Mouse (Mus musculus) forebrain, postnatal 0 days (tissue): Measurements from ENCODE around the gene Aplnr. TPM values are rescaled to one million over a fixed set of nuclear protein-coding genes. Genes with fewer than 3 reads are reported as not detected.
A peak's percentile ranks its signal among the peaks of the same experiment; 100 is the strongest.

Experiments used
- ATAC-seq: fragments of 200-750 bp; cut with Nextera tagmentation; 2 replicates; pipeline ENCODE4 v1.8.0; 2017; ENCODE audit warnings: mild to moderate bottlenecking, moderate library complexity
- DNase-seq: peaks from one replicate; pipeline ENCODE4 v3.0.0-alpha.2; 2015
- H3K27ac ChIP-seq: fragments of 300-500 bp; sonication (generic); 2 replicates; pipeline ENCODE4 v1.5.1; 2014; ENCODE audit warnings: low read depth, mild to moderate bottlenecking, antibody characterized with exemption, low read length, moderate library complexity, mixed read lengths
- H3K27me3 ChIP-seq: fragments of 300-500 bp; sonication (generic); 2 replicates; pipeline ENCODE4 v1.6.1; 2014; ENCODE audit warnings: mild to moderate bottlenecking, low read length, mixed read lengths; ENCODE audit not compliant: insufficient read depth
- H3K36me3 ChIP-seq: fragments of 300-500 bp; sonication (generic); 2 replicates; pipeline ENCODE4 v1.6.1; 2014; ENCODE audit warnings: mild to moderate bottlenecking, moderate library complexity; ENCODE audit not compliant: insufficient read depth
- H3K4me1 ChIP-seq: fragments of 300-500 bp; sonication (generic); 2 replicates; pipeline ENCODE4 v1.6.1; 2014; ENCODE audit warnings: antibody characterized with exemption; ENCODE audit not compliant: insufficient read depth
- H3K4me2 ChIP-seq: fragments of 300-500 bp; sonication (generic); 2 replicates; pipeline ENCODE4 v1.6.1; 2014; ENCODE audit warnings: low read depth, mild to moderate bottlenecking, moderate library complexity
- H3K4me3 ChIP-seq: fragments of 300-500 bp; sonication (generic); 2 replicates; pipeline ENCODE4 v1.5.1; 2014; ENCODE audit warnings: low read depth, low read length, mixed read lengths
- H3K9ac ChIP-seq: fragments of 300-500 bp; sonication (generic); 2 replicates; pipeline ENCODE4 v1.6.1; 2014; ENCODE audit warnings: mild to moderate bottlenecking
- H3K9me3 ChIP-seq: fragments of 300-500 bp; sonication (generic); 2 replicates; pipeline ENCODE4 v1.6.1; 2016; ENCODE audit warnings: low read length
- CTCF ChIP-seq: sonication (generic); IDR thresholded peaks from 2 replicates; pipeline ENCODE4 v1.5.1; 2016; ENCODE audit warnings: antibody characterized with exemption, control low read depth, low read depth
- WGBS: fragments of 180-500 bp; shearing (Covaris S2); extraction: QIAGEN DNeasy Blood & Tissue Kit; methylation state at CpG from one replicate; pipeline ENCODE4 v1.1.7; 2014; 5-methylcytosine and 5-hydroxymethylcytosine counted together
- polyA plus RNA-seq: library from polyadenylated mRNA; unstranded; fragments of >200 nt; fragmentation: Nextera tagmentation; extraction: Ambion mirVana; gene quantifications from 2 replicates; pipeline ENCODE4 v1.2.1, GENCODE M21; 2015
- total RNA-seq: library from RNA; depleted of rRNA; stranded (reverse); fragments of >200 nt; gene quantifications from 2 replicates; pipeline ENCODE4 v1.2.3, GENCODE M21; 2014; rRNA removed

Aplnr gene
- total and polyA plus RNA-seq, 2 experiments from 2014 or later, result 22.6 to 23.9 TPM

DNA sequence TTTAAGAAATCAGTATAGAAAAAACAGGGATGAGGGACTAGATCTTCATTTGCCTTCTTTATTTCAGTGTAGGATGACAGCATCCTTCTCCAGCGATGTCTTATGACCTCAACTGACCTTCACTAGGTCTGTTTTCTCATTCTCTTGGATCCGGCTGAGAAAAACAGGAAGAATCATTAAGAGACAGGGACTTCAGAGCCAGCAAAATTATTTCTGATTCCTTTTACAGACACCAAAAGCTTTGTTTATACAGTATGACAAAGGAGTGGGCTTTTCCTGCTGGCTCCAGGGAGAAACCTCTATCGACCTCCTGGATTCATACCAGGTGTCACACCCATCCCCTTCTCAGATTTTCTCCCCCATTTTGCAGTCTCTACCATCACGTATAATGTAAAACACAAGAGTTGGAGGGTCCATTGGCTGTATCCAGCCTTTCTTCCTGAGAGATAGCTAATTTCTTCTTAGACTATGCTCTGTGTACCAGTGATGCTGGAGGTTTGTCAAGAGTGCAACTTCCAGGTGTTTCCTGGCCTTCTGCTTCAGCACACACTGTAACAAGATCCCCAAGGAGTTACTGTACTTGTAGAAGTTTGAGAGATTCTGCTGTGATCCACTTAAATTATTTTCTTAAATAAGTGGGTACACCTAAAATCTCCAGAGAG lies 42.2 kb downstream of the Aplnr start:
- H3K9ac ChIP-seq, result no peak overlapping the region
- H3K27me3 ChIP-seq, result no peaks in the 10 kb centered on the region
- no peak for TF ChIP-seq CTCF
- 81% methylated on average over 4 of the region's 4 CpGs for WGBS
- no peaks in the 10 kb centered on the region for H3K9me3 ChIP-seq
- no peak for ATAC-seq
- H3K4me1 ChIP-seq, result no peaks in the 10 kb centered on the region
- no peaks in the 10 kb centered on the region for H3K36me3 ChIP-seq
- no peak overlapping the region for H3K4me2 ChIP-seq
- DNase-seq, result no peak
- H3K4me3 ChIP-seq, result no peak overlapping the region
- H3K27ac ChIP-seq, result no peak overlapping the region

DNA sequence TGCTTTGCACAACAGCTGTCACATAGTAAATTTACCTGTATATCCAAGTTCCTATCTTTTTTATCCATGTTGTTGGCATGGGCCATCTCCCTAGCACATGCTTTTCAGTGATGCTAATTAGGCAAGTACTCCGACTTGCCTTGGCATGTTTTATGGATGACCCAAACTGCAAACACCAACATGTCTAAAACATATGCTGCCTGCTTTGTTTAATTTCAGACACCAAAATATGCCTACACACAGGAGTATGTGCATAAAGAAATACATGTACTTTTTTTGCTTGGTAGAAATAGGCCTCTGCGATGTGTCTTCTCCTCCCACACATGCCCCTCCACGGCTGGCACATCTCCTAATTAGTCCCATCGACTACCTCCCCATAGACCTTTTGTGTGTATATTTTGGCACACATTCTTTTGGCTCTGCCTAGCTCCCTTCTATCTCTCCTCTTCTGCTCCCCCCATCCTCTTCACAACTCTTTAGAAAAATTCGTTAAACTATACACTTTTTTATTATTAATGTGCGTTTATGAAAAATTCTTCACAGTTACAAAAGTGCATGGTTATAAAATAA lies 51.6 kb downstream of the Aplnr start:
- no peak for DNase-seq
- peak; percentile 50 for ATAC-seq

More for the DNA sequence above, 51.6 kb downstream of the Aplnr start:
- Histone ChIP-seq H3K27me3 (no peaks in the 10 kb centered on the region), H3K4me2 (no peak overlapping the region), H3K27ac (no peak overlapping the region), H3K36me3 (0 out of 2 replicates have a peak, but pooled peaks cover 12% of the 10 kb centered on the region), H3K9ac (no peak overlapping the region), H3K4me3 (no peak overlapping the region), H3K4me1 (no peaks in the 10 kb centered on the region), H3K9me3 (no peaks in the 10 kb centered on the region)
- TF ChIP-seq CTCF, result no peak
- 55% methylated on average over 6 of the region's 6 CpGs for WGBS

Other genes with a start within 250 kb of the Aplnr start
- 17.7 and 23.7 TPM in 2 replicates for gene Rtn4rl2, start 249.5 kb upstream of the Aplnr start, total RNA-seq
- gene Rtn4rl2, start 249.5 kb upstream of the Aplnr start, polyA plus RNA-seq, result 25.8 and 26.1 TPM in 2 replicates
- gene Slc43a3, start 199.6 kb upstream of the Aplnr start, total RNA-seq, result 2.2 and 7.6 TPM in 2 replicates
- gene Slc43a3, start 199.6 kb upstream of the Aplnr start, polyA plus RNA-seq, result 3.5 and 3.8 TPM in 2 replicates
- gene Prg2, start 155.8 kb upstream of the Aplnr start, total RNA-seq, result not detected in 2 replicates
- not detected in 2 replicates for gene Prg2, start 155.8 kb upstream of the Aplnr start, polyA plus RNA-seq
- not detected in 2 replicates for gene Prg3, start 148.0 kb upstream of the Aplnr start, total RNA-seq
- not detected in 2 replicates for gene Prg3, start 148.0 kb upstream of the Aplnr start, polyA plus RNA-seq
- gene Ssrp1, start 99.0 kb upstream of the Aplnr start, total RNA-seq, result 131 and 144 TPM in 2 replicates
- 137 and 155 TPM in 2 replicates for gene Ssrp1, start 99.0 kb upstream of the Aplnr start, polyA plus RNA-seq
- 1.2 TPM in 1 of 2 replicates, not detected in the other for gene P2rx3, start 98.8 kb upstream of the Aplnr start, total RNA-seq
- 0.35 and 0.41 TPM in 2 replicates for gene P2rx3, start 98.8 kb upstream of the Aplnr start, polyA plus RNA-seq
- gene Tnks1bp1, start 88.2 kb upstream of the Aplnr start, total RNA-seq, result 47.9 and 77.0 TPM in 2 replicates
- 15.7 and 22.8 TPM in 2 replicates for gene Tnks1bp1, start 88.2 kb upstream of the Aplnr start, polyA plus RNA-seq
- gene Lrrc55, start 61.0 kb downstream of the Aplnr start, total RNA-seq, result 31.5 and 36.7 TPM in 2 replicates
- gene Lrrc55, start 61.0 kb downstream of the Aplnr start, polyA plus RNA-seq, result 11.2 and 14.6 TPM in 2 replicates
- gene Olfr987, start 203.1 kb downstream of the Aplnr start, total RNA-seq, result not detected in 2 replicates
- not detected in 2 replicates for gene Olfr987, start 203.1 kb downstream of the Aplnr start, polyA plus RNA-seq
- gene Olfr988, start 227.0 kb downstream of the Aplnr start, total RNA-seq, result not detected in 2 replicates
- not detected in 2 replicates for gene Olfr988, start 227.0 kb downstream of the Aplnr start, polyA plus RNA-seq